Mouse (Mus musculus): ENCODE measurements around the gene Ngly1. TPM values are rescaled to one million over a fixed set of nuclear protein-coding genes. Genes with fewer than 3 reads are reported as not detected.
A peak's percentile ranks its signal among the peaks of the same experiment; 100 is the strongest.

The Ngly1 gene
- total RNA-seq (2021) = 10 to 100 TPM; 30.1 to 31.4 TPM
- long read RNA-seq, transcript Ngly1-201 (12 exons, 2,935 nt) = major isoform, 28 of 37 reads
- long read RNA-seq, partial matches to known transcripts = 2 of 37 reads
- long read RNA-seq, other reads (novel, unspliced or antisense) = 7 of 37 reads

GRCm38 (mm10) chr14:16249171-16249874 lies at the start of gene Ngly1, which contains the start of gene Oxsm:
TSS of gene Ngly1 (plus strand) at chr14:16249280.
TSS of gene Oxsm (minus strand) at chr14:16249808.
- DNase-seq (ENCODE audit: low spot score in 2 of 2) = peak; percentile 75 to 83

DNA sequence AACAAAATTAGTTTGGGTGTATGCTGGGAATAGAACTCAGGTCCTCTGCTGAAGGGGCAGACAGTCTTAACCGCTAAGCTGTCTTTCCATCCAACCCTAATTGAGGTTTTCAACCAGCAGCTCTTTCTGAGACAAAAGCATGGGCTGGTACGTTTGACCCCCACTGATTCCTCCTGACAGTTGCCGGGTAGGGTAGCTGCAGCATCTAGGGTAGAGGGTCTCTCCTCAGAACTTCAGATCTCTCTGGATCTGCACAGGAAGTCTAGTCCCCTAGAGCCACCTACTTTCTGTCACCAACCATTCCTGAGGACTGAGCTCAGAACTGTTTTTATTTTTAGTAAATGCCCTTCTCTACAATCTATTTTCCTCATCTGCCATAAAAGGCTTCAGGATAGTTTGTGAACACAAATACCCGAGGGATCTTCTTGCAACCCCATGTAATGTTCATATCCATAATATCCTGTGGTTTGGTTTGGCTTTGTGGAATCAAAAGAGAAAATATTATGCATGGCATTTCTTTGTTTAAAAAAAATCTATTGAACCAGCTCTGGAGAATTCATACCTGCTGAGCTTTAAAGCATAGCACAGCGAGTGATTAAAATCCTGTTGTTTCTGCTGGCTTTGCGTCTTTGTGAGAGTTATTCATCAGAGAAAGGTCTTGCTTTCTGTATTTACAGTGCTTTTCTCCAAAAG lies 48.7 kb upstream of the Ngly1 start:
- no peak for DNase-seq (ENCODE audit: low spot score in 2 of 2)

DNA sequence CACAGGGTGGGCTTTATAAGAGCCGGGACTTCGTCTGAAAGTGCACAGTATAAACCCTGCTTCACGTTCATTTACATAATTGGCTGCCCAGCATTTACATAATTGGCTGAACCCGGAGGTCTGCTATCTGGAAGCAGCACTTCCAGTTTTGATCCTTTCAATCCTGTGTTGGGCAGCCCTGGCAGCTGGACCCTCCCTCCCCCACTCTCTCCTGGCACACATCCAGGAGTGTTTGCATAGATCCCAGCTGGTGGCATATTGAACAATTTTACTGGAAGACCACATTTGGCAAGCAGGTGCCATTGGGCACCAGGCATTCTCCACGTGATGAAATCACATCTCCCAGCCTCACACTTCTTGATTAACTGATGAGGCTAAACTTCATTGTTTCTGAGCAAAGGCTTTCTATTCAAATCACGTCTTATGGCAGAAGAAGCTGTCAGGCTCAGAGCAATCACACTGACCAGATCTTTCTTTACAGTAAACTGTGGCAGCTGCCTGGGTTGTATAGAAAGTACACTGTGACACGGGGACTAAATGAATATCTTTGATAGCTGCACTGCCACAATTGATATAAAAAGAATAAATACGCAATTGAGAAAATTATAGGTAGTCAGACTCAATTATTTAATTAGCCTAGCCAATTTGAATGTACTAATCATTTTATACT lies 48.0 kb upstream of the Ngly1 start:
- peak; percentile 35 to 62 for DNase-seq (ENCODE audit: low spot score in 2 of 2)

DNA sequence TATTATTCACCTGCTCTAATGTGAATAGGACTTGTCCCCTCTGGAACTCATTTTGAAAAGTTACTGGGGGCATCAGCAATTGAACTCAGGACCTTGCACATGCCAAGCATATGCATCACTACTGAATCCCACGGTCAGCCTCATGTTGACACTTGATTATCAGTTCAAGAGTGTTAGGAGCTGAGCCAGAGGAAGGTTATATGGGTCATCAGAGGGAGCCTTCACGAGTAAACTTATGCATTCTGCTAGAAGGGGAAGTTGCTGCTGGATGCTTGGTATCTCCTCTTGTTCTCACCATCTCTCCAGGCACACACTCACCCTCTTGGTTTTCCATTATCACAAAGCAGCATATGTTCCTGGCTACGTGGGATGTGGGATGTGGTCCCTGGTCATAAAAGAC lies 47.4 kb upstream of the Ngly1 start:
- no peak for DNase-seq (ENCODE audit: low spot score in 2 of 2)

DNA sequence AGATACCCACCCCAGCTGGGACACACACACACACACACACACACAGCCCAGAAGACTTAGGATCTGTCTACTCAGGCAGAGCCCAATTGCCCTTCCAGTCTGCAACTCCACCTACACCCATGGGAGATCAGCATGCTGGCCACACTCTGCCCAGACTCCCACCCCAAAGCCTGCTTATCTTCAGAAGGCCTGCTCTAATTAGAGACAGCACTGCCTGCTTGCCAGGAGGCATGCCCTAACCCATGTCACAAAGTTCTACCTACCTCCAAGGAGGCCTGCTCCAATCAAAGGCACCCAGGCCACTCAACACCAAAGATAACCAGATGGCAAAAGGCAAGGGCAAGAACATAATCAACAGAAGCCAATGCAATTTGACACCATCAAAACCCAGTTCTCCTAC lies 41.4 kb upstream of the Ngly1 start:
- no peak for DNase-seq (ENCODE audit: low spot score in 2 of 2)

DNA sequence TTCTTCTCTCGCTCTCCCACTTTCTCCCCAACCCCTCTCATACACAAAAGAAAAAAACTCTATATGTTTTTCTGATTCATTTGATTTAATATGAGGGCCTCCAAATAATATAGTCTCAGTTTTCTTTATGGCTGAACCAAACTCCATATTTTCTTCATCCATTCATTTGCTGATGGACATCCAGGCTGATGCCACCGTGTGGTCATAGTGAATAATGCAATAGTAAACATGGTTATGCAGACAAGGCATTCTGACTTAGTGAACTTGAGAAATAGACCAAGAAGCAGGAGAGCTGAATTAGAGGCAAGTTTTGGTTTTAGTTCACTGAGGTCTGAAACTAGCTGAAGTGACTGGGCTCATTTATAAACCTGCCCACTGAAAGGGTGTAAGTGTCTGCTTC lies 30.1 kb upstream of the Ngly1 start:
- DNase-seq (ENCODE audit: low spot score in 2 of 2) = peak in 1 of 2 experiments; percentile 35

GRCm38 (mm10) chr14:16229395-16229794 lies 19.7 kb upstream of the Ngly1 start:
- no peak for DNase-seq (ENCODE audit: low spot score in 2 of 2)

GRCm38 (mm10) chr14:16230581-16230980 lies 18.5 kb upstream of the Ngly1 start:
- no peak for DNase-seq (ENCODE audit: low spot score in 2 of 2)

DNA sequence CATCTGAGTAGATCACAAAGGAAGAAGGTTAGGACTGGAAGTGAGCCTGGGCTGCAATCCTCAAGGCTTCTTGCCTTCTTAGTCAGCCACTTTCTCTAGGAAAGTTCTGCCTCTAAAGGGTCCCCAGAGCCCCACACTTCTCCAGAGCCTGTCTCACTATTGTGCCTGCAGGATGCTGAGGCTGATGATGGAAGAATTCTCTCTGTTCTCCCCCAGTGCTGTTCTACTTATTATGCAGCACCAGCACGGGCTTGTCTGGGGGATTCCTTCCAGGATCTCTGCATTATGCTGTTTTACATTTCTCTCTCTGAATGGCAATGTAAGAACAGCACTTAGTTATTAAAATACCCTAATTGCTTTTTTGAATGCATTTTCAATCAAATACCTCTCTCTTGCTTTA lies 15.6 kb upstream of the Ngly1 start:
- no peak for DNase-seq (ENCODE audit: low spot score in 2 of 2)

- DNase-seq (ENCODE audit: low spot score in 2 of 2) = no peak
Measured at GRCm38 (mm10) chr14:16236466-16236865, 12.6 kb upstream of the Ngly1 start.

DNA sequence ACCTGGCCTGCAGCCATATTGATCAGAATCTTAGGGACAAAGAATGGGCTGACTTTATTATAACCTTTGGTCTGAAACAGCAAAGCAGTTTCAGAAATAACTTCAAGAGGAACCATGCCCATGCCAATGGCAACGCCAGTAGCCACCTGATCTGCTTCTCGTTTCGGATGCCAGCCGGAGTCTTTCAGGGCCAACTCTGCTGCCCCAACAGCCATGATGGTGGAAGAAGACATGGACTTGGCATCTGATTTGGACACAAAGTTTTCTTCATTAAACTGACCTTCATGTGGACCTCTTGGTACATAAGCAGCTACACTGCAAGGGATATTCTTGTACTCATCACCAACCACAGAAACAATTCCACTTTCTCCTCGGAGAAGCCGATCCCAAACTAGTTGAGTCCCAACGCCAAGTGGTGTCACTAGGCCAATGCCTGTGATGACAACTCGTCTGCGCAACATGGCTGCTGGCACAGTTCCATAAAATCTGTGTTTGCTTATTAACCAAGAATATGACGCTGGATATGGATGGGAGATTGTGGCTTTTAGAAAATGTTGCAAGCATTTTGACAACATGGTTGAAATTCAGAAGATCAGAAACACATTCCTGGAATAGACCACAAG lies 6.8 kb upstream of the Ngly1 start:
- no peak for DNase-seq (ENCODE audit: low spot score in 2 of 2)

DNA sequence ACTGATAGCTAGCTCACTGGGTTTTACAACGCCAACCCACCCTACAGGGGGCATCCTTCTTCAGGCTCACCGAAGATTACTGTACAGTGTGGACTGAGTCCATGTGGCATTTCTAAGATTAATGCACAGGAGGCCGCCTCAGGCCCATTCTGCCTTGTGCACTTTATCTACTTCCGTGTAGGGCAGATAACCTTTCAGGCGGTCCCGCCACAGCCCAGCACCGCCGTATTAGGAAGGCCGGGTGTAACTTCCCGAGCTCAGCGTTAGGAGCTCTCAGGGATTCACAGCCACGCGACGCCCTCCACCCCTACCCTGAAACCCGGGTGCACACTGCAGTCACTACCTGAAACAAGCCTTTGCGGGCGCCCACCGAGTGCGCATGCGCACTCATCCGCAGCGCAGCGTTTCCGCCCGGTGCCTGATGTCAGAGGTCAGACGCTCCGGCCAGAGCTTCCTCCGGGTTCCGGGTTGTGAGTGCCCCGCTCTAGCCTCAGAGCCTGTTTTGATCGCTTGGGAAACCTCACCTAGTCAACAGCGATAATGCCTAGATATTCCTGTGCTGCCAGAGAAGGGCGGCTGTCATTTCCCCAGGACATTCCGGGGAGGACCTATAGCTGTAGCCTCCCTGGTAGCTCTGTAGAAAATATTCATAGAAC lies 6.0 kb upstream of the Ngly1 start:
- DNase-seq (ENCODE audit: low spot score in 2 of 2) = peak; percentile 82 to 93

DNA sequence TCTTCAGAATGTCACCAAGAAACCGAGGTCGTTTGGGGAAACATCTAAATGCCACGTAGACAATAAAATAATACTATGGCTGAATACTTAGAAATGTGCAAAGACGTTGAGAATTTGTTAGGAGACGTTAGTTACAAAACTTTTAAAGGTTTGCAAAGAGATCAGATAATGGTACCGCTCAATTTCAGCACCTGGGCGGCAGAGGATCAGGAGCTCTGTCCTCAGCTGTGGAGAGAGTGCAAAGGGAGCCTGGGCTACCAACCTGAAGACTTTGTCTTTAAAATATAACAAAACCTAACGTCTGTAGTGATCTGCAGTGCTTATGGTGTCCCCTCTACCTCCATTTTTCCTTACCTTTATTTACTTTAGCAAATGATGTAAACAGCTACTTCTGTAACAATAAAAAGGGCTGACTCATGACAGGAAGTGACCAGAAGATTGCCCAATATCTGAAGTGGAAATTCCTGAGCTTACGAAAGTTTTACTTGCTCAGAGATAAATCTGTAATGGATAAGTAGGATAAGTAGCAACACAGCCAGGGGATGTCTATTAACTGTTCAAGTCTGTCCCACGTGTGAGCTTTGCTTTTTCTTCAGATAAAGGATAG lies 5.4 kb upstream of the Ngly1 start:
- no peak for DNase-seq (ENCODE audit: low spot score in 2 of 2)

- no peak for DNase-seq (ENCODE audit: low spot score in 2 of 2)
Measured at GRCm38 (mm10) chr14:16244370-16244769, 4.7 kb upstream of the Ngly1 start.

DNA sequence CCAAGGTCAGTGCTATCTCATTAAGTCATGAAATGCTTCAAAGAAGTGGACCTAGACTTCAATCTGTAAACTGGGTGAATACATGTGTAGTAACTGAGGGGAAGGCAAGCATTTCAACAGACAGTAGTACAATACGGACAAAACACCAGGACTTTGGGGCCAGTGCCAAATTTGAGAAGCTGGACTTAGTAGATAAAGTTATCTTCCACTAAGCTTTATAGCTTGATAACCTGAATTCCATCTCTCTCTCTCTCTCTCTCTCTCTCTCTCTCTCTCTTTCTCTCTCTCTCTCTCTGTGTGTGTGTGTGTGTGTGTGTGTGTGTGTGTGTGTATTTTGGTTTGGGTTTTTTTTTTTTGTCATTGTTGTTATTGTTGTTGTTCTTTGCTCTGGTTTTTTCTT lies 4.0 kb upstream of the Ngly1 start:
- no peak for DNase-seq (ENCODE audit: low spot score in 2 of 2)

DNA sequence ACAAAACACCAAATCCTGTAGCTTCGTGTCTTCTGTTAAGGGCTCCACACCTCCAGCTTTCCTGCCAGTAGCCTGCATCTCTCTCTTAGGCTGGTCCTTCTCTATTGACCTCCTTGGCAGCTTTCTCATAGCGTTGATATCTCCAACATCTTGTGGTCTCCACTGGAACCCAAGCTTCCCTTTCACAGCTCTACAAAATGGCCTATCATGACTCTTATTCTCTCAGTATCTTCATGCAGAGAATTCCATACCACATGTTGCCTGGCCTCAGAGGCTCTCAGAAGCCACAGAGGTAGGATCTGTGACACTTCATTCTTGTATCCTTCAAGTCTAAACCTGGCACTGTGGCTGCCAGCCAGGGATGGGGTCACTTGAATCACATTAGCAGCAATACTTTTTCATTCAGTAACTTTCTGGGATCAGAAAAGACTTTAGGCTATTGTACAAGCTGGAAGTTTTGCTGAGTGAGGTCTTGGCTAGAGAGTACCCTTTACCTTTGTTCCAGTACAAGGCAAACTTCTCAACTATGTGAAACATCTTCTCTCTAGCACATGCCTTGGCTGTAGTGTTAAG lies 2.7 kb upstream of the Ngly1 start:
- DNase-seq (ENCODE audit: low spot score in 2 of 2) = no peak

- no peak for DNase-seq (ENCODE audit: low spot score in 2 of 2)
Measured at GRCm38 (mm10) chr14:16248135-16248534, 945 bp upstream of the Ngly1 start.

DNA sequence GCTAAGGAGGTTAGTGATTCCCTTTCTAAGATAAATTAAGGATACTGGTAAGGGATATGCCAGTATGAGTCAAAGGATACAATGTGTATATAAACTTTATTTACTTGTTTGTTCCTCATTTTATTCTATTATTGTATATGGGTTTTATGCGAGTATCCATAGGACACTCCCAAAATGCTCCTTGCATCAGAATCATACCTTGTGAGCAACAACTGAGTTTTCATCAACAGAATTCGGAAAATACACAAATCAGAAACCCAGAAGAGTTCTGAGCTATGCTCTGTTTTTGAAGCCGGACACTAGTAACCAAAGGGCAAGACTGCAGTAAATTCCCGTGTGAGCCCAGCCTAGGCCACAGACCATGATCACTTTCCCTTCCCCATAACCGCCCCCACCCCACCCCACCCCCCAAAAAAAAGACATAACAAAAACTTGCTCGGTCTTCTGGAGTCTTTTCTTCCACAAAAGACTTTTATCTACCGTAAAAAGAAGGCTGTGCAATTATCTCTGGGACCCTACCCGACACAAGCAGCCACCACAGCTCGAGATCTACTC lies 400 bp upstream of the Ngly1 start:
- DNase-seq (ENCODE audit: low spot score in 2 of 2) = no peak

GRCm38 (mm10) chr14:16250099-16250498 lies 1.0 kb downstream of the Ngly1 start:
- no peak for DNase-seq (ENCODE audit: low spot score in 2 of 2)

- no peak for DNase-seq (ENCODE audit: low spot score in 2 of 2)
Measured at GRCm38 (mm10) chr14:16255745-16256144, 6.7 kb downstream of the Ngly1 start.
